Mouse (Mus musculus) limb, embryonic 15.5 days (tissue): ENCODE data around the gene Paqr6. TPM values are rescaled to one million over a fixed set of nuclear protein-coding genes. Genes with fewer than 3 reads are reported as not detected.

ENCODE experiments used
- ATAC-seq: fragments of 200-750 bp; cut with Nextera tagmentation; 2 replicates; pipeline ENCODE4 v1.8.0; 2017; ENCODE audit warnings: low read depth, moderate TSS enrichment; ENCODE audit not compliant: insufficient number of reproducible peaks, low FRiP score, low TSS enrichment
- H3K27ac ChIP-seq: fragments of 300-500 bp; sonication (generic); 2 replicates; pipeline ENCODE4 v1.5.1; 2015; ENCODE audit warnings: moderate library complexity, mild to moderate bottlenecking, inconsistent platforms
- H3K27me3 ChIP-seq: fragments of 300-500 bp; sonication (generic); 2 replicates; pipeline ENCODE4 v1.6.1; 2015; ENCODE audit warnings: inconsistent platforms
- H3K36me3 ChIP-seq: fragments of 300-500 bp; sonication (generic); 2 replicates; pipeline ENCODE4 v1.6.1; 2015; ENCODE audit warnings: inconsistent platforms
- H3K4me1 ChIP-seq: fragments of 300-500 bp; sonication (generic); 2 replicates; pipeline ENCODE4 v1.6.1; 2015; ENCODE audit warnings: inconsistent platforms
- H3K4me2 ChIP-seq: fragments of 300-500 bp; sonication (generic); 2 replicates; pipeline ENCODE4 v1.6.1; 2015; ENCODE audit warnings: mild to moderate bottlenecking, inconsistent platforms
- H3K4me3 ChIP-seq: fragments of 300-500 bp; sonication (generic); 2 replicates; pipeline ENCODE4 v1.5.1; 2015; ENCODE audit warnings: mild to moderate bottlenecking, inconsistent platforms
- H3K9ac ChIP-seq: fragments of 300-500 bp; sonication (generic); 2 replicates; pipeline ENCODE4 v1.6.1; 2015; ENCODE audit warnings: inconsistent platforms
- H3K9me3 ChIP-seq: fragments of 300-500 bp; sonication (generic); 2 replicates; pipeline ENCODE4 v1.6.1; 2016; ENCODE audit warnings: inconsistent platforms
- WGBS: fragments of 180-500 bp; shearing (Covaris S2); methylation state at CpG from one replicate; pipeline ENCODE4 v1.1.7; 2015; 5-methylcytosine and 5-hydroxymethylcytosine counted together
- polyA plus RNA-seq: library from polyadenylated mRNA; unstranded; fragments of >200 nt; fragmentation: Nextera tagmentation; extraction: Ambion mirVana; gene quantifications from 2 replicates; pipeline ENCODE4 v1.2.1, GENCODE M21; 2015

The Paqr6 gene
- polyA plus RNA-seq, 1 experiment from 2014 or later: 16.4 TPM

DNA sequence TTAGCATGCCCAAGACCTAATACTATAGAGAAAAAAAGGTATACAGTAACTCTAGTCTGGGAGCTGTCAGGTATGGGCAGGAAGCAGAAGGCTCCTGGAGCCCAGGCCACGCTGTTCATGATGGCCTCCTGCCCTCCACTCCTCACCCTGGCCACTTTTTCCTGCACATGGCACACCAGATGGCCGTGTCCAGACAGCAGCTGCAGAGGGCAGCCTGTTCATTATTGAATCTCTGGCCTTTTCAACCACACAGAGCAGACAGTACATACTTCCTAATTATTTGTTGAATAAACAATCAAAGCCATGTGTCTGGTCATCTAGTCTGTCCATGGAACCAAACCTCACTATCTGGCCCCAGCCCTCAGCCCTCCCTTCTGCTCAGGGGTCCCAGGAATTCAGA lies 34.3 kb downstream of the Paqr6 start:
- Histone ChIP-seq H3K4me1 (no peaks in the 10 kb centered on the region), H3K4me3 (no peak overlapping the region), H3K9ac (no peak overlapping the region), H3K27me3 (no peaks in the 10 kb centered on the region), H3K36me3 (peaks cover 29% of the 10 kb centered on the region), H3K4me2 (no peak overlapping the region), H3K27ac (no peak overlapping the region), H3K9me3 (no peaks in the 10 kb centered on the region)
- 74% methylated on average over 2 of the region's 2 CpGs for WGBS
- ATAC-seq: no peak

- H3K9ac ChIP-seq: no peak overlapping the region
- H3K4me2 ChIP-seq: no peak overlapping the region
- H3K27ac ChIP-seq: no peak overlapping the region
- H3K4me3 ChIP-seq: no peak overlapping the region
- no peak for ATAC-seq
- 90% methylated on average over 10 of the region's 10 CpGs for WGBS
- H3K9me3 ChIP-seq: no peaks in the 10 kb centered on the region
- H3K4me1 ChIP-seq: peaks cover 19% of the 10 kb centered on the region
- H3K36me3 ChIP-seq: peaks cover 17% of the 10 kb centered on the region
- H3K27me3 ChIP-seq: no peaks in the 10 kb centered on the region
Measured at GRCm38 (mm10) chr3:88403522-88404230, 39.3 kb downstream of the Paqr6 start.

GRCm38 (mm10) chr3:88407090-88407489 lies 42.7 kb downstream of the Paqr6 start:
- Histone ChIP-seq H3K4me3 (no peak overlapping the region), H3K36me3 (peaks cover 21% of the 10 kb centered on the region), H3K9ac (no peak overlapping the region), H3K4me1 (peaks cover 38% of the 10 kb centered on the region), H3K27me3 (no peaks in the 10 kb centered on the region), H3K4me2 (no peak overlapping the region), H3K9me3 (no peaks in the 10 kb centered on the region), H3K27ac (no peak overlapping the region)
- WGBS: 2% methylated on average over 2 of the region's 2 CpGs
- no peak for ATAC-seq

DNA sequence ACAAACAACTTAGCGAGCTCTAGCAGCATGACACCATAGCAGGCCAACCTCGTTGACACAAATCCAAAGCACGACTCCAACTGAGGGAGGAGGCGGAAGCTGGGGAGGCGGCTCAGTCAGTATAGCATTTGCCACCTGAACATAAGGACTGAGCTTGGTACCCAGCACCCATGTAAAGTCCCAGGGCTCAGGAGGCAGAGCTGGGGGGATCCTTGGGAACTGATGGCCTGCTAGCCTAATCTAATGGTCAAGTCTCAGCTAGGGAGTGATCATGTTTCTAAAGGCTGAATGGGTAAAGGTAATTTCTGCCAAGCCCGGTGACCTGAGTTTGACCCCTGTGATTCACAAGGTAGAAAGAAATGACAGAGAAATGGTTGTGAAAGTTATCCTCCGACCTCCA lies 43.1 kb downstream of the Paqr6 start:
- no peak overlapping the region for H3K4me3 ChIP-seq
- peaks cover 26% of the 10 kb centered on the region for H3K36me3 ChIP-seq
- H3K27me3 ChIP-seq: no peaks in the 10 kb centered on the region
- H3K27ac ChIP-seq: no peak overlapping the region
- 55% methylated on average over 7 of the region's 7 CpGs for WGBS
- no peak overlapping the region for H3K9ac ChIP-seq
- H3K9me3 ChIP-seq: no peaks in the 10 kb centered on the region
- peaks cover 38% of the 10 kb centered on the region for H3K4me1 ChIP-seq
- no peak for ATAC-seq
- no peak overlapping the region for H3K4me2 ChIP-seq

- Histone ChIP-seq H3K4me1 (peaks cover 38% of the 10 kb centered on the region), H3K9me3 (no peaks in the 10 kb centered on the region), H3K9ac (no peak overlapping the region; the same call in 1 of the 2 replicates), H3K36me3 (peaks cover 30% of the 10 kb centered on the region), H3K4me2 (peak overlapping the region; percentile 78), H3K27ac (no peak overlapping the region), H3K4me3 (peak overlapping the region; percentile 68), H3K27me3 (no peaks in the 10 kb centered on the region)
- ATAC-seq: no peak
- whole genome bisulfite sequencing: 59% methylated on average over 5 of the region's 5 CpGs
Measured at GRCm38 (mm10) chr3:88408953-88409352, 44.6 kb downstream of the Paqr6 start.

DNA sequence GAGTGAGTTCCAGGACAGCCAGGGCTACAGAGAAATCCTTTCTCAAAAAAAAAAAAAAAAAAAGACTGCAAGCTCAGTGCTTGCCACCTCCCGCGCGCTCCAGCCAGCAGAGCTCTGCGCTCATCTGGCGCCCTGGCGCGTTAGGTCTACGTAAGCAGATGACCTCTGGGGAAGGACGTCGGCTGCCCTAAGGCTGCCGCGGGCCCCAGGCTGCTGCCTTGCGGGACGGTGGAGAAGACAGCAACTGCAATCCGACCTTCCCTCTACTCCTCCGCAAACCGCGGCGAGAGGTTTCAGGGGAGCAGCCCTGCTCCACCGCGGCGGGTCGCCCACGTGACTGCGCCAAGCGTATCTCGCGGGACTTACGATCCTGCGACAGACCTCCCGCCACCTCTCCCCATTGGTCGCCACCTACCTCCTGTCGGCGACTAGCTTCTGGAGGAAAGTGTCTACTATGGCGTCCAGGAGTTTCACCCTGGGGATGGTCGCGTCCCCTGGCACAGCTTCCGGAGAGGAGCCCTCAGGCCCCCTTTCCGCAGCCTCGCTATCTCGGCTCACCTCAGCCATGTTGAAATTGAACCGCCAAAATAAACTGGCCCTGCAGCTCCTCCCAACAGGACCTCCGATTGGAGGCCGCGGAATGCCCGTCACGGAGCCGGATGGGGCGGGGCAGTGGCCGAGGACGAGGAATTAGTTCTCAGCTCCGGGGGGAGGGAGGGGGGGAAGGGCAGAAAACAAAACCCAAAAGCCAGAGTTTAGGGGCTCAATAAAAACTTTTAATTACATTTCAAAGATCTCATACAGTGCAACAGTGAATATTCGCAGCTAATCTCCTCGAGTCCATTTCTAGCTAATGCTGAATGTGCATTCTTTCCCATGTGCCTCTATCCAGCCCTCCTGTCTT lies 45.6 kb downstream of the Paqr6 start, which contains the start of gene Pmf1:
Gene Pmf1, minus strand, starts transcription at position 591 of the 904 bp plus-strand sequence.
- peaks cover 38% of the 10 kb centered on the region for H3K4me1 ChIP-seq
- peak; percentile 89 for ATAC-seq
- H3K9ac ChIP-seq: peak within 1 kb of the TSS; percentile 90
- H3K4me3 ChIP-seq: peak within 1 kb of the TSS; percentile 68
- H3K36me3 ChIP-seq: peaks cover 39% of the 10 kb centered on the region
- peak within 1 kb of the TSS; percentile 93 for H3K27ac ChIP-seq
- H3K9me3 ChIP-seq: no peaks in the 10 kb centered on the region
- WGBS: 1% methylated on average over 54 of the region's 54 CpGs
- no peaks in the 10 kb centered on the region for H3K27me3 ChIP-seq
- H3K4me2 ChIP-seq: peak within 1 kb of the TSS; percentile 78

DNA sequence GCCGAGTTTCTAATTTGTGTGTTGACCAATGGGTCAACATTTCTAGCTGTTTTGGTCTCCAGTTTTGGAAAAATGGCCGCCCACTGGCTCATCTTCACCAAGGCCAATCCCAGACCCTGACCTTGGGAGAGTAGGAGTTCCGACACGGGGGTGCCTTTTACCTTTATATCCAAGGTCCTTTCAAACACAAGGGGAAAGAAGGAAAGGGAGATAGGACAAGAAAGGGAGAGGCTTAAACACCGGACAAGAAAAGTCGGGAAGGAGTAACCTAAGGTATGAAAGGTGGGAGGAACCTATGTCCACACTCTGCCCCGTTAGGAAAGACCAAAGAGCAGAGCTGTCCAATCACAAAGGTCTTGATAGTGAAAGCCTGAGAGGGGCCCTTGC lies 46.3 kb downstream of the Paqr6 start:
- H3K9ac ChIP-seq: no peak overlapping the region; the same call in 1 of the 2 replicates
- H3K27ac ChIP-seq: peak overlapping the region; percentile 93
- peaks cover 38% of the 10 kb centered on the region for H3K4me1 ChIP-seq
- no peaks in the 10 kb centered on the region for H3K9me3 ChIP-seq
- H3K4me2 ChIP-seq: peak overlapping the region; percentile 78
- 21% methylated on average over 7 of the region's 7 CpGs for WGBS
- no peak for ATAC-seq
- H3K27me3 ChIP-seq: no peaks in the 10 kb centered on the region
- H3K36me3 ChIP-seq: peaks cover 45% of the 10 kb centered on the region
- H3K4me3 ChIP-seq: peak overlapping the region; percentile 68

- ATAC-seq: no peak
- peaks cover 54% of the 10 kb centered on the region for H3K36me3 ChIP-seq
- 89% methylated on average over 4 of the region's 4 CpGs for WGBS
Measured at GRCm38 (mm10) chr3:88411681-88412080, 47.3 kb downstream of the Paqr6 start.

GRCm38 (mm10) chr3:88412636-88413035 lies 48.3 kb downstream of the Paqr6 start:
- ATAC-seq: no peak
- H3K4me3 ChIP-seq: no peak overlapping the region
- H3K4me1 ChIP-seq: peaks cover 30% of the 10 kb centered on the region
- no peaks in the 10 kb centered on the region for H3K27me3 ChIP-seq
- H3K4me2 ChIP-seq: no peak overlapping the region
- H3K27ac ChIP-seq: no peak overlapping the region; the same call in 1 of the 2 replicates
- H3K36me3 ChIP-seq: peaks cover 61% of the 10 kb centered on the region
- H3K9me3 ChIP-seq: no peaks in the 10 kb centered on the region
- no peak overlapping the region for H3K9ac ChIP-seq
- WGBS: 89% methylated on average over 11 of the region's 11 CpGs

More at GRCm38 (mm10) chr3:88411681-88412080, 47.3 kb downstream of the Paqr6 start:
- no peak overlapping the region for H3K4me3 ChIP-seq
- H3K27ac ChIP-seq: no peak overlapping the region
- 0 out of 2 replicates have a peak overlapping the region, but pooled peaks have one; percentile 2 for H3K9ac ChIP-seq
- no peaks in the 10 kb centered on the region for H3K9me3 ChIP-seq
- H3K27me3 ChIP-seq: no peaks in the 10 kb centered on the region
- no peak overlapping the region for H3K4me2 ChIP-seq
- peaks cover 38% of the 10 kb centered on the region for H3K4me1 ChIP-seq

DNA sequence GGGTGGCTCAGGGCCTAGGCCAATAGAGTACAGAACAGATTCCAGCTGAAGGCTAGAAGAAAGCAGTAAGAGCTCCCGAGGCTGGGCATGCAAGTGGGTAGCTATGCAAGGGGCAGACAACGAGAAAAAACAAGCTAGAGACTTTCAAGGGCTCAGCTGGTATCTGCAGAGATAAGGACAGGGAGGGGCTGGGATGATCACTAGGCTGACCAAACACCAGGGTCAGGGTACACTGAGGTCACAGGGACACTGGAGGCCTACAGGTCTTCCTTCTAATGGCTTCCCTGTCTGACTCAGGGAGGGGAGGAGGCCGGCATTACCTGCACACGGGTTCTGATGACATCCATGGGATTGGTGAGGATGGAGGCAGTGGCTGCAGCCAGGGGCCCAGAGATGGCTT lies 51.3 kb downstream of the Paqr6 start:
- Histone ChIP-seq H3K4me3 (no peak overlapping the region), H3K4me2 (no peak overlapping the region), H3K9ac (no peak overlapping the region), H3K4me1 (peaks cover 5% of the 10 kb centered on the region), H3K27me3 (no peaks in the 10 kb centered on the region), H3K27ac (no peak overlapping the region), H3K9me3 (no peaks in the 10 kb centered on the region), H3K36me3 (peaks cover 92% of the 10 kb centered on the region)
- 88% methylated on average over 4 of the region's 4 CpGs for WGBS
- ATAC-seq: no peak

- H3K9ac ChIP-seq: no peak overlapping the region
- no peaks in the 10 kb centered on the region for H3K27me3 ChIP-seq
- no peak overlapping the region for H3K4me2 ChIP-seq
- no peak overlapping the region for H3K27ac ChIP-seq
- 85% methylated on average over 6 of the region's 6 CpGs for WGBS
- H3K36me3 ChIP-seq: peaks cover 80% of the 10 kb centered on the region
- no peak overlapping the region for H3K4me3 ChIP-seq
- peaks cover 12% of the 10 kb centered on the region for H3K4me1 ChIP-seq
- H3K9me3 ChIP-seq: no peaks in the 10 kb centered on the region
- ATAC-seq: no peak
Measured at GRCm38 (mm10) chr3:88418016-88418415, 53.6 kb downstream of the Paqr6 start.
